Mouse (Mus musculus) heart, postnatal 25 days (tissue): ENCODE data around the gene Entpd1. TPM values are rescaled to one million over a fixed set of nuclear protein-coding genes. Genes with fewer than 3 reads are reported as not detected.

Experiments used
- DNase-seq: peaks from one replicate; pipeline ENCODE4 v3.0.0; 2022; ENCODE audit warnings: low spot score
- intact Hi-C: fragments of 180-260 bp; cut with DNase I; formaldehyde crosslinking; loops from one replicate; pipeline ENCODE4 v1.15.1; 2025
- total RNA-seq, 2 experiments: library from RNA; stranded (reverse); gene quantifications; 2 replicates each; pipeline ENCODE4 v1.2.3; 2021

Gene Entpd1
- total RNA-seq, 2 experiments from 2014 or later: 29.9 to 30.3 TPM

DNA sequence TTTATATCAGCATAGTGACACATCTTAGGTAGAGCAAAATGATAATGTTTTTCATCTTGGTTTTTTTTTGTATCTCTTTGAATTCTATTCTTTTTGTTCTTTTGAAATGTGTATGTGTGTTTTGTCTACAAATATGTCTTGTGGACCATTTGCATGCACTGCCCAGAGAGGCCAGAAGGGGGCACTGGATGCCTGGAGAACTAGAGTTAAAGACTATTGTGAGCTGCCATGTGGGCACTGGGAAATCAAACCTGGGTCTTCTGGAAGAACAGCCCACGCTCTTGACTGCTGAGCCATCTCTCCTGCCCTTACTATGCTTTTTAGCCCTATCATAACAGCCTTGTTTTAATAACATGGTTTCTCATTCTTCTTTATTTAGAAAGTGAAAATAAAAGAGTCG lies 142.1 kb downstream of the Entpd1 start:
- no peak for DNase-seq

DNA sequence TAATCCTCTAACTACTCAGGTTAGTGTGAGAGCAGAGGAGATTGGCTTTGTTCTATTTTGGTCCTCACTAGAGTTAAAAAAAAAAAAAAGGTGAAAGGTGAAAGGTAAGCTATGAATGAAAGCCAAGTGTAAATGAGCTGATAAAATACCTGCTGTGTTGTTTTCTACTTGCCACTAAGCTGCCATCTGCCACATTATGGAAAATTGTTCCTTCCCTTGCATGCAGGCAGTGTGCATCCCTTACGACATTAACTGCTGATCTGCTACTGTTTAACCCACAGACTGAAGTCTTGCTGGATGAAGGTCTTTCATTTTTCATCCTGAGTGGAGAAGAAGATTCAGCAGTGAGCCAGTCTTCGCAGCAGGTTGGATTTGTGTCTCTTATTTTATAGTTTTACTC lies 147.9 kb downstream of the Entpd1 start:
- intact Hi-C loops: no loop called here
- no peak for DNase-seq

More for the DNA sequence above, 142.1 kb downstream of the Entpd1 start:
- intact Hi-C loops: loop anchor here (5.0 kb wide), 1 partner anchor 263 kb away; no protein-coding TSS in a partner anchor

DNA sequence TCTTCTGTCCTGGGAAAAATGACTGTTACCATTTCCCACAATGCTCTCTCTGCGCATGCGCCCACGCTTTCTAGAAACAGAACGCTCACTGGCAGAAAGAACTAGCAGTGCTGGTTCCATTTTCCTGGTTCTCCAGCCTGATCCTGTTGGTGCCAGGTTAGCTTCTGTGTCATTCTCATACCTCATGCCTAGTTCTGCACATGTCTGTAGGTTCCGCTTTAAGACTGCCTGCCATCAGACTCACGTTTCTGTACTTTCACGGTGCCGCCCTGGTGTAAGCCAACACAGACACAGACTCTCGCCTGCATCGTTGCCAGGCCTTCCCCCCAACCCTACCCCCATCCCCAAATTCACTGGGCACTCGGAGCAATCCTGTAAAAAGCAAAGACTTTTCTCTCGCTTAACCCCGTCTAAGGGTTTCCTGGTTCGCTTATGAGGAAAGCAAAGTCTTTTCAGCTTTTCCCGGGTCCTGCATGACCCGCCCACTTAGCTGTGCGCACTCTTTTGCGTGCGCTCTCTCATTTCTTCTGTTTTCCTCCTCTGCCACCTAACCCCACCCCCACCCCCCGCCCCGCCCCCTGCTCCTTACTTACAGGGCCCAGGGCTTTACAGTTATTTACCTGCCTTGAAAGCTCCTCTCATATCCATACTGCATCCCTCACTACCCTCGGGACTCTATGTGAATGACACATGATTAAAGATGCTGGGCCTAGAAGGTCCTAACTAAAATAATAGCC lies 150.0 kb downstream of the Entpd1 start:
- intact Hi-C loops: no loop called here
- DNase-seq: no peak

DNA sequence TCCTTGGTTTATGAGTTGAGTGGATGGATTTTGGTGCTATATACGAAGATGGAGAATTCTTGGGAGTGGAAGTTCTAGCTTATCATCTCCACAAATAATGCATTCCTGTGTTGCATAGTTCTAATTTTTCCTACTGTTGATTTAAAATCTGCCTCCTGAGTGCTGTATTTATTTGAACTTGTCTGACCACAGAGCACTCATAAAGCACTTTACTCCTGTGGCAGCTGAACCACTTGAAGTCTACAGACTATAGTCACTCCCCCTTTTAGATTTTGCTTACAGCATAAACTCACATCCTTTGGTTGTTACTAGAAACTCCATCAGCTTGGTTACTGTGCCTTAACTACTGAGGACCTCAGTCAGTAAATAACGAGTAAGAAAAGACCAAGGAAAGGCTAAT lies 155.0 kb downstream of the Entpd1 start:
- intact Hi-C loops: no loop called here
- no peak for DNase-seq

DNA sequence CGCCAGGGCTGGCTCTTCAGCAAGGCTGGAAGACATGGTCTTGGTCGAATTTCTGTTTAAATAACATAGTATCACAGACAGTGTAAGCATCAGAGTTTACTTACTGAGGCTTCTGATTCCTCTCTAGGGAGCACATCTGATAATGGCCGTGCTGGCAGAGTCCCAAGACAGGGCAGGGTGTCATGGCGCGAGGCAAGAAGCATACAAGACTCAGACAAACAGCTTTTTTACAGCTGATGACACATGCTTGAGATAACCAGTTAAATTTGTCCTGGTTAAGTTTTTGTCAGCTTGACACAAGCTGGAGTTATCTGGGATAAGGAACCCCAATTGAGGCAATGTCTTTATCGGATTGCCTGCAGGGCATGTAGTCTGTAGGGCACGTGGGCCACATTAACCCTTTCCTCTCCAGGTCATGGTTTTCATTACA lies 157.2 kb downstream of the Entpd1 start:
- intact Hi-C loops: no loop called here
- no peak for DNase-seq

DNA sequence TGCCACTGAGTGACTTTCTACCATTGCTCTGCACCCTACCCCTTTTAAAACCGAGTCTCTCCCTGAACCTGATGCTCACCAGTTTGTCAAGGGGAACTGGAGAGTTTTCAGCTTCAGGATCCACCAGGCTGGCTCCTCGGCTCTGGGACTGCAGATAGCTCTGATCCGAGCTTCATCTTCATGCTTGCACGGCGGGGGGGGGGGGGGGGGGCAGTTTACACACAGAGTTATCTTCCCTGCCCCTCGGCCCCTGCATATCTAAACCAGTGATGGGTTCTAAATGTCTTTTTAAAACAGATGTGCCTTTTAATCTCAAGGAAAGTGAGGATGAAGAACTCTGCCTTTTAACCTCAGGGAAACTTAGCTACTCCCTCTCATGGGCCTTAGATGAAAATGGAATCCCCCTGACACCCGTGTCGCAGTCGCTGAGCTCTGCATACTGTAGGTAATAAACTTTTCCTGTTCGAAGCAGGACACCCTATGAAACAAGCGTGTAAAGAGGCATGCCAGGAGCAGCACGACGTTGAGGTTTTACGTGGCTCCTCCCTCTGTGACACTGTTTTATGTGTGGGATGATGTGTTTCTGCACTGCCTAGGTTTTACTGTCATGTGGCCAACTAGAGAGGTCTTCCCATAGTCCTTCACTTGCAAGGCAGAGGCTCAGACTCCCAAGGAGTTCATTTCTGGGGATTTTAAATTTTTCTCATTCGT lies 176.0 kb downstream of the Entpd1 start:
- no peak for DNase-seq
- intact Hi-C loops: no loop called here

DNA sequence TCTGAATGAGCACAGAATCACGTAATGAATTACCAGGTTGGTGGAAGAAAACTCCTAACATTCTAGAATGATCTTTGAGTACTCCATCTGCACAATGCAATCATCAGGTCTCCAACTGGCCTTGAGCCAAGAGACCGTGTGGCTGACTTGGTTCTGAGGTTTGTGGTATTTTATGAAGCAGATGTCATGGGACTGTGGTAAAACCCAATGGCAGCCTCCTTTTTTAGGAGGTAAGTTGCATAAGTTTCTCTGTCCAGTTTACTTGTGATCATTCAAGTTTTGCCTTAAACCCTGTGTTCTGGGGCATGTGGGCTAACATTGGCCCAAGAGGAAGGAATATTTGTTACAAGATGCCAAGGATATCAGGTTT lies 176.5 kb downstream of the Entpd1 start:
- DNase-seq: no peak
- intact Hi-C loops: no loop called here

Other genes with a start within 250 kb of the Entpd1 start
- 100 to 1,000 TPM; 604 to 684 TPM for gene Sorbs1, start 98.6 kb upstream of the Entpd1 start, total RNA-seq
- gene Aldh18a1, start 23.9 kb upstream of the Entpd1 start, total RNA-seq: 1 to 10 TPM; 7.0 to 7.3 TPM
- gene Tctn3, start 133 bp upstream of the Entpd1 start, total RNA-seq: 1 to 10 TPM; 6.3 to 8.9 TPM
- not detected for gene Cc2d2b, start 136.4 kb downstream of the Entpd1 start, total RNA-seq
- 1 to 10 TPM; 5.2 to 5.3 TPM for gene Ccnj, start 218.9 kb downstream of the Entpd1 start, total RNA-seq